Mouse (Mus musculus) G1E (cell line): ENCODE results near the gene Pdxk.

Source experiments
- CTCF ChIP-seq: IDR thresholded peaks from 2 replicates; pipeline ENCODE4 v1.5.1; 2012; ENCODE audit warnings: low read depth, low read length, inconsistent platforms, mixed read lengths
- GATA1 ChIP-seq: IDR thresholded peaks from 2 replicates; pipeline ENCODE4 v1.6.1; 2012; ENCODE audit warnings: borderline replicate concordance, low read length, inconsistent platforms, mixed read lengths
- GATA2 ChIP-seq: IDR thresholded peaks from 2 replicates; pipeline ENCODE4 v1.6.1; 2012; ENCODE audit warnings: low read depth, low read length, inconsistent platforms, borderline replicate concordance
- POLR2AphosphoS5 ChIP-seq: IDR thresholded peaks from 2 replicates; pipeline ENCODE4 v1.6.1; 2012; ENCODE audit warnings: low read depth, low read length, inconsistent platforms; ENCODE audit not compliant: insufficient replicate concordance

DNA sequence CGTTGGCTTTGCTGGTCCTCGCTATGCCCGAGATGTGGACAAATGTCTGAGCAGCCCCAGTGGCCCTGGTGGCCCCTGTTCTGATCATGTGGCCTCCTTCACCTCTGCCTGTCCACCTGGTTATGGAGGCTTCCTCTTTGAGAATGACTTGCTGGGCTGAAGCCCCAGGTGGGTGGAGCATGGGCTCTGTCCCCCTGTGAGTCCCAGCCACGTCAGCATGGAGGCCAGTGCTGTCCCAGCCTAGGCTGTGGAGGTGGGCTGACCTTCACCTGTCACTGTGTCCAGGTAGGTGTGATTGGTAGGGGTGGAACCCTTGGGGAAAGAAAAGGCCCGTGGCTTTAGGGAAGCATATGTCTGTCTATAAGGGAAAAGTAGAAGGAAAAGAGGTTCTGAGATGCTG, 22.1 kb upstream of the Pdxk start:
- TF ChIP-seq CTCF = no peak
- TF ChIP-seq GATA2 = no peak
- no peak for TF ChIP-seq POLR2AphosphoS5
- no peak for TF ChIP-seq GATA1
